ENCODE assay signal across 12 mouse cellular contexts in genomic region chr3:157255863-157256262, GRCm38 (mm10).
A peak's percentile ranks its signal among the peaks of the same experiment; 100 is the strongest.
DNase-seq lines count a peak whose midpoint lies in the region; ATAC-seq and TF ChIP-seq lines count a peak whose summit lies in the region.
"Had no signal": no experiment of that assay in that cellular context is flagged by ENCODE, and none has a peak within 500 bp of the region (broad histone marks: within the 10 kb centered on the region; RNA-seq: fewer than 3 reads in every experiment).

No protein-coding gene starts in this region.

- no peaks in the 10 kb centered on the region for H3K9me3 ChIP-seq in forebrain, embryonic 11.5 days (ENCODE audit: control insufficient read depth, low read length)
- H3K9me3 ChIP-seq in forebrain, embryonic 16.5 days (ENCODE audit: control insufficient read depth, low read length): no peaks in the 10 kb centered on the region
- no peaks in the 10 kb centered on the region for H3K9me3 ChIP-seq in forebrain, embryonic 12.5 days
- no peaks in the 10 kb centered on the region for H3K9me3 ChIP-seq in limb, embryonic 11.5 days (ENCODE audit: control insufficient read depth, low read length)
- H3K9me3 ChIP-seq: embryonic facial prominence, embryonic 13.5 days; liver, embryonic 13.5 days had no signal

- TF ChIP-seq CTCF in layer of hippocampus, adult 2 months (conservative IDR thresholded peaks at IDR 0.05): no peak

- peak; percentile 73 for ATAC-seq in forebrain, embryonic 11.5 days (replicated peaks; ENCODE audit: low FRiP score)
- no peak for ATAC-seq in forebrain, embryonic 16.5 days
- ATAC-seq in forebrain, embryonic 12.5 days (ENCODE audit: low FRiP score): peak; percentile 60; the same call in 1 of the 2 replicates
- peak; percentile 61 for ATAC-seq in limb, embryonic 11.5 days (ENCODE audit: insufficient number of reproducible peaks, low FRiP score, low TSS enrichment, low read depth)

- no peaks in the 10 kb centered on the region for H3K36me3 ChIP-seq in forebrain, embryonic 11.5 days (ENCODE audit: control insufficient read depth, insufficient read depth, low read length)
- no peaks in the 10 kb centered on the region for H3K36me3 ChIP-seq in forebrain, embryonic 16.5 days (ENCODE audit: control insufficient read depth, insufficient read depth)
- H3K36me3 ChIP-seq in forebrain, embryonic 12.5 days (replicated peaks): no peaks in the 10 kb centered on the region
- H3K36me3 ChIP-seq in limb, embryonic 11.5 days (ENCODE audit: control insufficient read depth, insufficient read depth, low read length): no peaks in the 10 kb centered on the region
- H3K36me3 ChIP-seq: embryonic facial prominence, embryonic 13.5 days; liver, embryonic 13.5 days had no signal

- no peak for DNase-seq in forebrain, embryonic 11.5 days (ENCODE audit: low spot score)
- no peak for DNase-seq in layer of hippocampus, adult 2 months (ENCODE audit: low spot score in 2 of 2)
- DNase-seq in layer of hippocampus, postnatal 10 days (ENCODE audit: low spot score in 2 of 2): no peak
- peak; percentile 32 for DNase-seq in limb, embryonic 11.5 days (ENCODE audit: low spot score)
- no peak for DNase-seq in adrenal gland, adult (ENCODE audit: inconsistent age in 2 of 2, low spot score in 1 of 2)
- DNase-seq in gastrocnemius, postnatal 14 days: no peak
- DNase-seq: kidney, adult 11 months; liver, embryonic 13.5 days; lung, postnatal 14 days had no signal

- intact Hi-C loops in gastrocnemius, postnatal 14 days (cut with DNase I; ENCODE audit: low total_unique reads): no loop called here

- H3K27ac ChIP-seq in forebrain, embryonic 11.5 days (ENCODE audit: low read depth, low read length): no peak overlapping the region
- H3K27ac ChIP-seq in forebrain, embryonic 16.5 days (ENCODE audit: low read length): no peak overlapping the region
- peak overlapping the region; percentile 87 for H3K27ac ChIP-seq in layer of hippocampus, adult 2 months
- H3K27ac ChIP-seq in forebrain, embryonic 12.5 days: no peak overlapping the region
- no peak overlapping the region for H3K27ac ChIP-seq in limb, embryonic 11.5 days (replicated peaks; ENCODE audit: low read depth, low read length)
- H3K27ac ChIP-seq: embryonic facial prominence, embryonic 13.5 days; liver, embryonic 13.5 days had no signal

- 40% methylated on average over 3 of the region's 3 CpGs for WGBS in forebrain, embryonic 11.5 days
- 34% methylated on average over 3 of the region's 3 CpGs for WGBS in forebrain, embryonic 16.5 days
- WGBS in forebrain, embryonic 12.5 days: 21% methylated on average over 3 of the region's 3 CpGs
- WGBS in limb, embryonic 11.5 days: 23% methylated on average over 3 of the region's 3 CpGs

- H3K4me2 ChIP-seq in forebrain, embryonic 11.5 days (ENCODE audit: low read depth, low read length, severe bottlenecking): no peak overlapping the region
- no peak overlapping the region for H3K4me2 ChIP-seq in forebrain, embryonic 16.5 days (ENCODE audit: low read length)
- no peak overlapping the region for H3K4me2 ChIP-seq in forebrain, embryonic 12.5 days
- no peak overlapping the region for H3K4me2 ChIP-seq in limb, embryonic 11.5 days (ENCODE audit: low read depth, severe bottlenecking)
- H3K4me2 ChIP-seq: embryonic facial prominence, embryonic 13.5 days; liver, embryonic 13.5 days had no signal

- H3K27me3 ChIP-seq in forebrain, embryonic 11.5 days (ENCODE audit: control insufficient read depth, insufficient read depth, low read length): no peaks in the 10 kb centered on the region
- H3K27me3 ChIP-seq in forebrain, embryonic 16.5 days (replicated peaks; ENCODE audit: control insufficient read depth, insufficient read depth, low read length): no peaks in the 10 kb centered on the region
- no peaks in the 10 kb centered on the region for H3K27me3 ChIP-seq in forebrain, embryonic 12.5 days
- no peaks in the 10 kb centered on the region for H3K27me3 ChIP-seq in limb, embryonic 11.5 days (ENCODE audit: control insufficient read depth, insufficient read depth, low read length)
- H3K27me3 ChIP-seq: embryonic facial prominence, embryonic 13.5 days; liver, embryonic 13.5 days had no signal

- H3K4me1 ChIP-seq in forebrain, embryonic 11.5 days (replicated peaks; ENCODE audit: control insufficient read depth, insufficient read depth, low read length): peaks cover 3% of the 10 kb centered on the region; the same call in 1 of the 2 replicates
- H3K4me1 ChIP-seq in forebrain, embryonic 16.5 days (replicated peaks; ENCODE audit: control insufficient read depth, insufficient read depth, low read length): peaks cover 4% of the 10 kb centered on the region; the same call in 1 of the 2 replicates
- peaks cover 11% of the 10 kb centered on the region for H3K4me1 ChIP-seq in forebrain, embryonic 12.5 days
- H3K4me1 ChIP-seq in limb, embryonic 11.5 days (ENCODE audit: control insufficient read depth, insufficient read depth, low read length): no peaks in the 10 kb centered on the region
- H3K4me1 ChIP-seq: embryonic facial prominence, embryonic 13.5 days; liver, embryonic 13.5 days had no signal

- H3K4me3 ChIP-seq in forebrain, embryonic 11.5 days (ENCODE audit: low read depth, low read length): no peak overlapping the region
- H3K4me3 ChIP-seq in forebrain, embryonic 16.5 days (replicated peaks; ENCODE audit: low read length): no peak overlapping the region
- no peak overlapping the region for H3K4me3 ChIP-seq in layer of hippocampus, adult 2 months
- H3K4me3 ChIP-seq in forebrain, embryonic 12.5 days (replicated peaks): no peak overlapping the region
- no peak overlapping the region for H3K4me3 ChIP-seq in limb, embryonic 11.5 days (ENCODE audit: low read depth, low read length)
- H3K4me3 ChIP-seq: embryonic facial prominence, embryonic 13.5 days; liver, embryonic 13.5 days had no signal

- no peak overlapping the region for H3K9ac ChIP-seq in forebrain, embryonic 11.5 days (ENCODE audit: low read length)
- no peak overlapping the region for H3K9ac ChIP-seq in forebrain, embryonic 16.5 days (replicated peaks; ENCODE audit: low read depth, low read length)
- H3K9ac ChIP-seq in forebrain, embryonic 12.5 days: no peak overlapping the region
- H3K9ac ChIP-seq in limb, embryonic 11.5 days (ENCODE audit: low read length): no peak overlapping the region
- H3K9ac ChIP-seq: embryonic facial prominence, embryonic 13.5 days; liver, embryonic 13.5 days had no signal
